Mouse (Mus musculus): ENCODE data around the gene Tor1aip2. TPM values are rescaled to one million over a fixed set of nuclear protein-coding genes. Genes with fewer than 3 reads are reported as not detected.

Tor1aip2 gene
- total and polyA plus RNA-seq, 2 experiments from 2014 or later, result 50.3 to 56.0 TPM

DNA sequence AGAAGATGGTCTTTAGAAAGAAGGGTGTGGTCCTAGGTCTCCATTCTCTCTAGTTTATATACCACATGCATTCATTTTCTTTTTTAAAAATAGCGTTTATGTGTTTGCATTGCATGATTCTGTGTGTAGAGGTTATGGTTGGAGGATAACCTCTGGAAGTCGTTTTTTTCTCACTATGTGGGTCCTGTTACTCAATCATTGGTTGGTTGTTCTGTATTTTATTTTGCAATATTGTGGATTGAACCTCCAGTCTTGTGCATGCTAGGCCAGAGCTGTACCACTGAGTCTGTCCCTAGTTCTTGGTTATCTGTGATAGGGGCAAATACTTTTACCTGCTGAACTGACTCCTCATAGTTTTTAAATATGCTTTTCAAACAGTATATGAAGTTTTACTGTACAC, 23.0 kb downstream of the Tor1aip2 start:
- no peaks in the 10 kb centered on the region for H3K4me1 ChIP-seq (ENCODE audit: insufficient read depth)
- no peak overlapping the region for H3K9ac ChIP-seq
- TF ChIP-seq CTCF (IDR thresholded peaks at IDR 0.05; ENCODE audit: low read depth), result no peak
- no peak overlapping the region for H3K4me2 ChIP-seq (ENCODE audit: low read depth)
- H3K27ac ChIP-seq (ENCODE audit: low read depth, low read length), result no peak overlapping the region
- ATAC-seq (no peak), DNase-seq (no peak)
- no peak overlapping the region for H3K4me3 ChIP-seq (ENCODE audit: low read depth, low read length)
- H3K36me3 ChIP-seq (ENCODE audit: insufficient read depth), result peaks cover 21% of the 10 kb centered on the region
- H3K27me3 ChIP-seq (ENCODE audit: insufficient read depth, low read length), result no peaks in the 10 kb centered on the region
- no peaks in the 10 kb centered on the region for H3K9me3 ChIP-seq (ENCODE audit: low read length)
- whole genome bisulfite sequencing, result 90% methylated on average over 2 of the region's 2 CpGs

DNA sequence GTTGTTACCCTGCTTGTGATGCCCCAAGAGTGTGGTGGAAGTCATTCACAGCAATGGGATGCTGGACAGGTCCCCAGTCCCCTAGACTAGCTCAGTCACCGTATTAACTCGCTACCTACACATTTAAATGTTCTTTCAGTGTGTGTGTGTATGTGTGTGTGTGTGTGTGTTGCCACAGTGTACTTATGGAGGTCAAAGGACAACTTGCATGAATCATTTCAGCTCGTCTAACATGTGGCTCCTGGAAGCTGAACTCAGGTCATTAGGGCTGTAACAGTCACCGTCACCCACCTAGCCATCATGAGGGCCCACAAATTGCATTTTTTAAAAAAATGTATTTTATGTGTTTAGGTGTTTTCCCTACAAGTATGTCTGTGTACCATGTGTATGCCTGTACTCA, 27.0 kb downstream of the Tor1aip2 start:
- Histone ChIP-seq H3K27ac (ENCODE audit: low read depth, low read length) (no peak overlapping the region), H3K9me3 (ENCODE audit: low read length) (no peaks in the 10 kb centered on the region), H3K36me3 (ENCODE audit: insufficient read depth) (peaks cover 36% of the 10 kb centered on the region), H3K4me1 (ENCODE audit: insufficient read depth) (no peaks in the 10 kb centered on the region), H3K4me2 (ENCODE audit: low read depth) (no peak overlapping the region), H3K27me3 (ENCODE audit: insufficient read depth, low read length) (no peaks in the 10 kb centered on the region), H3K9ac (no peak overlapping the region), H3K4me3 (ENCODE audit: low read depth, low read length) (no peak overlapping the region)
- no peak for TF ChIP-seq CTCF (IDR thresholded peaks at IDR 0.05; ENCODE audit: low read depth)
- DNase-seq, result no peak
- no peak for ATAC-seq
- 93% methylated on average over 4 of the region's 4 CpGs for WGBS

DNA sequence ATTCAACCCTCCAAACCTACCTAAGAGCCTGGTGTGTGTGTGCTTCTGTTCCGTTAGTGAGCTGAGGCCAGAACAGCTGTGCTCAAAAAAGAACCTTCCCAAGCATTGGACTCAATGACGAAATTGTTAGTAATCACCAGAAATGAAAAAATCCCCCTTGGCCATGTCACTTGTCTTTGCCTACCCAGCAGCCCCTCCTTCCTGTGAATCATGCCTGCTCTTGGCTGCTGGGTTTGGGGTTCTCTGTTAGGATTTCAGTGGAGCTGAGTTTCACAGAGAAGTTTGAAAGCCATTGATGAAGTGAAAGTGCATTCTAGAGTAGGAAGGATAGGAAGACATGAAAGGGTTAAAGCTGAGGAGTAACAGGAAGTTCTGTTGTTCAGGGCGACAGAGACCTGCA, 30.9 kb downstream of the Tor1aip2 start:
- 72% methylated on average over 3 of the region's 3 CpGs for WGBS
- Histone ChIP-seq H3K4me3 (ENCODE audit: low read depth, low read length) (no peak overlapping the region), H3K36me3 (ENCODE audit: insufficient read depth) (peaks cover 31% of the 10 kb centered on the region), H3K27ac (ENCODE audit: low read depth, low read length) (no peak overlapping the region), H3K9ac (no peak overlapping the region), H3K9me3 (ENCODE audit: low read length) (no peaks in the 10 kb centered on the region), H3K27me3 (ENCODE audit: insufficient read depth, low read length) (no peaks in the 10 kb centered on the region), H3K4me1 (ENCODE audit: insufficient read depth) (no peaks in the 10 kb centered on the region), H3K4me2 (ENCODE audit: low read depth) (no peak overlapping the region)
- DNase-seq, result no peak
- TF ChIP-seq CTCF (IDR thresholded peaks at IDR 0.05; ENCODE audit: low read depth), result no peak
- ATAC-seq, result no peak

DNA sequence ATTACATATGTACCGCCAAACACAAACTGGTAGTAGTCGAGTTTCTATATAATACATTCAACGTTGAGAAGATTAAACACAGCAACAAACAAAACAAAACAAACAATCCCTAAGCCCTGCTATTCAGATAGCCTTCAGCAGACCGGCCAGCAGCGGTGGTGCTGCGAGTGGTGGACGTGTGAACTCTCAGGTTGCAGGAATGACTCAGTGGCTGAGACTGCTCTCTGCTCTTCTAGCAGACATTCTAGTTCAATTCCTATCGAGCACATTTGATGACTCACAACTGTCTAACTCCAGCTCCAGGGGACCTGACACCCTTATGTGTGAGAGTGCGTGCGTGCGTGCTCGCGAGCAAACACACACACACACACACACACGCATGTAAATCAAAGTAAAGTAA, 34.9 kb downstream of the Tor1aip2 start:
- H3K9ac ChIP-seq, result no peak overlapping the region
- ATAC-seq (no peak), DNase-seq (no peak)
- H3K4me3 ChIP-seq (ENCODE audit: low read depth, low read length), result no peak overlapping the region
- H3K4me1 ChIP-seq (ENCODE audit: insufficient read depth), result no peaks in the 10 kb centered on the region
- WGBS, result 84% methylated on average over 14 of the region's 14 CpGs
- no peaks in the 10 kb centered on the region for H3K27me3 ChIP-seq (ENCODE audit: insufficient read depth, low read length)
- TF ChIP-seq CTCF (IDR thresholded peaks at IDR 0.05; ENCODE audit: low read depth), result no peak
- peaks cover 6% of the 10 kb centered on the region for H3K36me3 ChIP-seq (ENCODE audit: insufficient read depth)
- H3K27ac ChIP-seq (ENCODE audit: low read depth, low read length), result no peak overlapping the region
- H3K9me3 ChIP-seq (ENCODE audit: low read length), result no peaks in the 10 kb centered on the region
- H3K4me2 ChIP-seq (ENCODE audit: low read depth), result no peak overlapping the region

DNA sequence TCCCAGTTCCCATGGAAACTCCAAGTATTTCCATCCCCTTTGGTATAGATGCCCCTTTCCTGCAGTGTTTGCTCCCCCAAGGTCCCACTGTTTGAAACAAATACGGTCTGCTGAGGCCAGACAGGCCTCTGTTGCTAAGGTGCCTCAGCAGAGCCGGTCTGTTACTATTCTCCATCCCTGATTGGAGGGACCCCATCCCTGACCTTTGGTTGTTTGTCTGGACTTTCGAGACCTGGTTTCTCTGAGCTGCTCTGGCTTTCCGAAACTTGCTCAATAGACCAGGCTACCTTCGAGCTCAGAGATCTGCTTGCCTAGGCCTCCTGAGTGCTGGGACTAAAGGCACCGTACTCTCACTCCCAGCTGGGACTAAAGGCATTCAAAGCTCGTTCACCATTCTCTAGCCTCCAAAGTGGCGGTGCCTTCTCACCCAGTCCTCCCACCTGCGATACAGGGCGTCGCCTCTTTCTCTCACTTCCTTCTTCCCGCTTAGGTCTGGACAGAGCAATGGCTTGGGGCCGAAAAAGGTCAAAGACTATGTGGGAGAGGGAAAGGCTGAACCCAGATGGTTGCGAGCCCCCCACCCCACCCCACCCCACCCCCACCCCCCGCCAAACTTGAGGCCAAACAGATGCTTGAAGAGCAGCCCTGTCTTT, 38.1 kb downstream of the Tor1aip2 start:
- no peaks in the 10 kb centered on the region for H3K9me3 ChIP-seq (ENCODE audit: low read length)
- no peak overlapping the region for H3K9ac ChIP-seq
- WGBS, result 71% methylated on average over 15 of the region's 15 CpGs
- H3K4me1 ChIP-seq (ENCODE audit: insufficient read depth), result no peaks in the 10 kb centered on the region
- ATAC-seq, result no peak
- no peaks in the 10 kb centered on the region for H3K27me3 ChIP-seq (ENCODE audit: insufficient read depth, low read length)
- H3K4me2 ChIP-seq (ENCODE audit: low read depth), result no peak overlapping the region
- DNase-seq, result no peak
- TF ChIP-seq CTCF (IDR thresholded peaks at IDR 0.05; ENCODE audit: low read depth), result no peak
- no peak overlapping the region for H3K4me3 ChIP-seq (ENCODE audit: low read depth, low read length)
- no peak overlapping the region for H3K27ac ChIP-seq (ENCODE audit: low read depth, low read length)
- no peaks in the 10 kb centered on the region for H3K36me3 ChIP-seq (ENCODE audit: insufficient read depth)

DNA sequence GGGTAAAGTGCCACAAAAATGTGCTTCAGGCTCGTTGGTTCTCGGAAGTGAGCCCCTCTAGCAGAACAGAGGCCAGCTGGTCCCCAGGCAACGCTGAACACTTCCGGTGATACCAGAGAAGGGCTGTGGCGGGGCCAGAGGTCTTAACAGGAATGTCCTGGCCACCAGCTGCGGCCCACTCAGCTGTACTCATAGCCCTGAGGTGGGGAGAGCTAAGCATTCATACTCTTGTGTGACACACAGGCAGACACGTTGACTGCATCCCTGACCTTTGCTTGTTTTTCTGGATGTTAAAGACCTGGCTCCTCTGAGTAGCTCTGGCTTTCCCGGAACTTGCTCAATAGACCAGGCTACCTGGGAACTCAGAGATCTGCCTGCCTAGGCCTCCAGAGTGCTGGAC, 39.4 kb downstream of the Tor1aip2 start:
- WGBS, result 81% methylated on average over 8 of the region's 8 CpGs

DNA sequence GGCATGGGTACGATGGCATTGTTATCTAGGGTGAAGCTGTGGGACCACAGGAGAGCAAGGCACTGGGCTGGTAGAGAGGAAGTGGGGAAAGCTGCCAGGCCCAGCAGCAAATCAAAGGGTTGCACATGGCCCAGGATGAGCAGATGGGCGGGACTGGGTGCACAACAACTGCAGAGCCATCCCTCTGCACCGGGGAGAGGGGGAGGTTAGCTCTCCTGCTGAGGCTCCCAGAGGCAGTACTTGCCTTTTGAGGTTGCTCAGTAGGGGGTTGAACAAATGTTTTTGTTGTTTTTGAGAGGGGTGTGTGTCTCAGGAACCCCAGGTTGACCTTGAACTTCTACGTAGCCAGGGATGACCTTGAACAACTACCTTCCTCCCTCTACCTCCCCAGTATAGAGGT, 41.3 kb downstream of the Tor1aip2 start:
- H3K36me3 ChIP-seq (ENCODE audit: insufficient read depth), result no peaks in the 10 kb centered on the region
- TF ChIP-seq CTCF (IDR thresholded peaks at IDR 0.05; ENCODE audit: low read depth), result no peak
- H3K27ac ChIP-seq (ENCODE audit: low read depth, low read length), result no peak overlapping the region

More for the DNA sequence above, 39.4 kb downstream of the Tor1aip2 start:
- Histone ChIP-seq H3K4me1 (ENCODE audit: insufficient read depth) (no peaks in the 10 kb centered on the region), H3K27me3 (ENCODE audit: insufficient read depth, low read length) (no peaks in the 10 kb centered on the region), H3K36me3 (ENCODE audit: insufficient read depth) (no peaks in the 10 kb centered on the region), H3K9ac (no peak overlapping the region), H3K4me3 (ENCODE audit: low read depth, low read length) (no peak overlapping the region), H3K27ac (ENCODE audit: low read depth, low read length) (no peak overlapping the region), H3K9me3 (ENCODE audit: low read length) (no peaks in the 10 kb centered on the region), H3K4me2 (ENCODE audit: low read depth) (no peak overlapping the region)
- DNase-seq, result no peak
- ATAC-seq, result no peak
- TF ChIP-seq CTCF (IDR thresholded peaks at IDR 0.05; ENCODE audit: low read depth), result no peak

More for the DNA sequence above, 41.3 kb downstream of the Tor1aip2 start:
- Histone ChIP-seq H3K4me2 (ENCODE audit: low read depth) (no peak overlapping the region), H3K4me3 (ENCODE audit: low read depth, low read length) (no peak overlapping the region), H3K9ac (no peak overlapping the region), H3K27me3 (ENCODE audit: insufficient read depth, low read length) (no peaks in the 10 kb centered on the region), H3K9me3 (ENCODE audit: low read length) (no peaks in the 10 kb centered on the region), H3K4me1 (ENCODE audit: insufficient read depth) (no peaks in the 10 kb centered on the region)
- 67% methylated on average over 4 of the region's 4 CpGs for WGBS
- ATAC-seq, result no peak
- DNase-seq, result no peak
